Mouse (Mus musculus) lung, embryonic 14.5 days (tissue): ENCODE results near the gene Gabrr1. TPM values are rescaled to one million over a fixed set of nuclear protein-coding genes. Genes with fewer than 3 reads are reported as not detected.

ENCODE experiments used
- ATAC-seq: fragments of 200-750 bp; cut with Nextera tagmentation; 2 replicates; pipeline ENCODE4 v1.8.0; 2017; ENCODE audit warnings: mild to moderate bottlenecking, moderate TSS enrichment, moderate library complexity; ENCODE audit not compliant: insufficient read depth
- DNase-seq: peaks from one replicate; pipeline ENCODE4 v3.0.0-alpha.2; 2015
- H3K27ac ChIP-seq: fragments of 300-500 bp; sonication (generic); 2 replicates; pipeline ENCODE4 v1.5.1; 2014; ENCODE audit warnings: low read depth, mild to moderate bottlenecking, moderate library complexity
- H3K27me3 ChIP-seq: fragments of 300-500 bp; sonication (generic); 2 replicates; pipeline ENCODE4 v1.6.1; 2014; ENCODE audit warnings: low read length, control low read depth; ENCODE audit not compliant: insufficient read depth
- H3K36me3 ChIP-seq: fragments of 300-500 bp; sonication (generic); 2 replicates; pipeline ENCODE4 v1.6.1; 2014; ENCODE audit warnings: control low read depth; ENCODE audit not compliant: insufficient read depth
- H3K4me1 ChIP-seq: fragments of 300-500 bp; sonication (generic); 2 replicates; pipeline ENCODE4 v1.6.1; 2014; ENCODE audit warnings: antibody characterized with exemption, control low read depth; ENCODE audit not compliant: insufficient read depth
- H3K4me2 ChIP-seq: fragments of 300-500 bp; sonication (generic); 2 replicates; pipeline ENCODE4 v1.6.1; 2014; ENCODE audit warnings: mild to moderate bottlenecking
- H3K4me3 ChIP-seq: fragments of 300-500 bp; sonication (generic); 2 replicates; pipeline ENCODE4 v1.5.1; 2014; ENCODE audit warnings: low read depth, low read length
- H3K9ac ChIP-seq: fragments of 300-500 bp; sonication (generic); 2 replicates; pipeline ENCODE4 v1.6.1; 2014
- H3K9me3 ChIP-seq: fragments of 300-500 bp; sonication (generic); 2 replicates; pipeline ENCODE4 v1.6.1; 2016; ENCODE audit warnings: low read depth, low read length, control low read depth
- CTCF ChIP-seq: IDR thresholded peaks from 2 replicates; pipeline ENCODE4 v1.5.1; 2016; ENCODE audit warnings: antibody characterized with exemption, low read depth
- WGBS: fragments of 180-500 bp; shearing (Covaris S2); extraction: QIAGEN DNeasy Blood & Tissue Kit; methylation state at CpG from one replicate; pipeline ENCODE4 v1.1.7; 2014; 5-methylcytosine and 5-hydroxymethylcytosine counted together
- polyA plus RNA-seq: library from polyadenylated mRNA; unstranded; fragments of >200 nt; fragmentation: Nextera tagmentation; extraction: Ambion mirVana; gene quantifications from 2 replicates; pipeline ENCODE4 v1.2.1, GENCODE M21; 2014

Gabrr1 gene
- polyA plus RNA-seq, 1 experiment from 2014 or later = not detected

DNA sequence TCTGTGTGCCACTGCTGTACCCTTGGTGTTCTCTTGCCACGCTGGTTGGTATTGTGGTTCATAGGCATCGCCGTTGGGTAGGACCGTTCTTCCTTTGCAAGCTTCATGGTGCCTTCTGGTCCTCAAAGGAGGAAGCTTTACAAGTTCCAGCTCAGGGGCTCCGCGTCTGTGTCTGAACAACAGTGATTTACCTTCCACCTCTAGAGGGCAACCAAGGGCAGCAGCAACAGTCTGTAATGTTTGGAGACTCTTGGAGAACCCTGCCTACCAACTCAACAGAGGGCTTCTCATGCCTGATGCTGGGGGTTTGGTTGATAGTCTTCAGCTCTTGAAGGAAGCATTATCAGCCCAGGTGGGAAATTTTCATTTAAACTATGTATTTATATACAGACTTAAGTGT lies 7.8 kb upstream of the Gabrr1 start:
- H3K36me3 ChIP-seq = no peaks in the 10 kb centered on the region
- ATAC-seq (no peak), DNase-seq (peak; percentile 64)
- H3K4me1 ChIP-seq = no peaks in the 10 kb centered on the region
- peak; percentile 66 for TF ChIP-seq CTCF
- H3K27ac ChIP-seq = no peak overlapping the region
- H3K4me3 ChIP-seq = no peak overlapping the region
- H3K27me3 ChIP-seq = no peaks in the 10 kb centered on the region
- whole genome bisulfite sequencing = 75% methylated on average over 6 of the region's 6 CpGs
- H3K9me3 ChIP-seq = no peaks in the 10 kb centered on the region
- no peak overlapping the region for H3K9ac ChIP-seq
- no peak overlapping the region for H3K4me2 ChIP-seq

GRCm38 (mm10) chr4:33125409-33126084 lies 6.8 kb upstream of the Gabrr1 start:
- ATAC-seq = no peak
- DNase-seq = peak; percentile 28
- H3K9me3 ChIP-seq = no peaks in the 10 kb centered on the region
- H3K4me3 ChIP-seq = no peak overlapping the region
- no peaks in the 10 kb centered on the region for H3K27me3 ChIP-seq
- no peak overlapping the region for H3K27ac ChIP-seq
- no peak overlapping the region for H3K4me2 ChIP-seq
- no peak for TF ChIP-seq CTCF
- H3K36me3 ChIP-seq = no peaks in the 10 kb centered on the region
- 51% methylated on average over 10 of the region's 10 CpGs for WGBS
- H3K4me1 ChIP-seq = no peaks in the 10 kb centered on the region
- H3K9ac ChIP-seq = no peak overlapping the region

DNA sequence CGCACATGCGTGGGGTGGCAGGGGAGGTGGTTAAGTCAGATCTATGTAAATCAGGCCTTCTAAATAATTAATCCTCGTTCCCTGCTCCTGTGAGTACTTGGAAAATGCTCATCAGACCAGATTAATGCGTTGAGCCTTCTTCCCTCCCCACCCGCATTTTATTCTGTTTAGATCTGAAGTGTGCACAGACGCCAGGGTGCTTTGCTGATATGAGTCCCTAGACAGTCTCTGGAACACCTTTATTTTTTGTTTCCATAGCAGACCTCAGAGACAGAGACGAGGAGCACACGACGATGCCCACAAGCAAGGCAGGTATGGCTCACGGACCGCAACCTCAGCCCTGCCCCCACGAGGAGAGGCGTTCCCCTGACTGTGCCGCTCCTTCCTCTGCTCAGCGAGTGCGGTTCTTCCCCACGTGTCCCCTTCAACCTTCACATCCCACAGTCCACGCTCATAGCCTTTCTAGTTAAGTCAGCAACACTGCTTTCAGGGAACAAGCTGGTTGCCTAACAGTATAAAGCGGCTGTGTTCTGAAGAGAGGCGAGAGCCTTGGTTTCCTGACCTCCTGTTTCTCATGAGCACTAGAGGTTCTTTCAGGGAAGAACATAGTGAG lies 14.5 kb downstream of the Gabrr1 start:
- no peak for DNase-seq
- no peaks in the 10 kb centered on the region for H3K36me3 ChIP-seq
- TF ChIP-seq CTCF = no peak
- H3K27me3 ChIP-seq = no peaks in the 10 kb centered on the region
- ATAC-seq = no peak
- no peak overlapping the region for H3K9ac ChIP-seq
- peaks cover 3% of the 10 kb centered on the region; the same call in 1 of the 2 replicates for H3K4me1 ChIP-seq
- H3K4me2 ChIP-seq = peak overlapping the region; percentile 33; the same call in 1 of the 2 replicates
- H3K4me3 ChIP-seq = no peak overlapping the region
- 26% methylated on average over 20 of the region's 20 CpGs for WGBS
- no peaks in the 10 kb centered on the region for H3K9me3 ChIP-seq
- no peak overlapping the region for H3K27ac ChIP-seq

DNA sequence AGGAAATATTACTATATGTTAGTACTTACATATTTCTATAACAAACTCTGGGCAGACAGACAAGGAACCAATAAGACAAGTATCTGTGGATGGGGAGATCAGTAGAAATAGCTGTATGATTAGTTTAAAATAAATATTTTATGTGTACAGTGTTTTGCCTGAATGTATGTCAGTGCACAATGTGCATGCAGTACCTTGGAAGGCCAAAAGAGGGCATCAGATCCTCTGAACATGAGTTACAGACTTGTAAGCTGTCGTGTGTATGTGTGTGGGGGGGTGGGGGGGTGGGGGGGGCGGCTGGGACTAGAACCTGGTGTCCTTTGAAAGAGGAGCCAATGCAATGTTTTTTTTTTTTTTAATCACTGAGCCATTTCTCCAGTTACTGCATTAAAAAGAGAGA lies 15.5 kb downstream of the Gabrr1 start:
- DNase-seq = peak; percentile 88
- Histone ChIP-seq H3K27ac (no peak overlapping the region), H3K4me2 (no peak overlapping the region), H3K4me3 (no peak overlapping the region), H3K4me1 (peaks cover 3% of the 10 kb centered on the region; the same call in 1 of the 2 replicates), H3K36me3 (no peaks in the 10 kb centered on the region), H3K9me3 (no peaks in the 10 kb centered on the region), H3K27me3 (no peaks in the 10 kb centered on the region), H3K9ac (no peak overlapping the region)
- no peak for ATAC-seq
- 8% methylated on average over 2 of the region's 2 CpGs for WGBS
- TF ChIP-seq CTCF = peak; percentile 67

GRCm38 (mm10) chr4:33149150-33149549 lies 16.8 kb downstream of the Gabrr1 start:
- no peak overlapping the region for H3K27ac ChIP-seq
- H3K36me3 ChIP-seq = no peaks in the 10 kb centered on the region
- 36% methylated on average over 7 of the region's 7 CpGs for WGBS
- TF ChIP-seq CTCF = no peak
- H3K4me2 ChIP-seq = no peak overlapping the region
- peaks cover 3% of the 10 kb centered on the region; the same call in 1 of the 2 replicates for H3K4me1 ChIP-seq
- ATAC-seq = peak; percentile 71; the same call in 1 of the 2 replicates
- H3K27me3 ChIP-seq = no peaks in the 10 kb centered on the region
- no peak overlapping the region for H3K4me3 ChIP-seq
- H3K9me3 ChIP-seq = no peaks in the 10 kb centered on the region
- no peak overlapping the region for H3K9ac ChIP-seq
- DNase-seq = peak; percentile 66

GRCm38 (mm10) chr4:33152087-33153038 lies 20.0 kb downstream of the Gabrr1 start:
- no peak for TF ChIP-seq CTCF
- Histone ChIP-seq H3K9me3 (no peaks in the 10 kb centered on the region), H3K36me3 (no peaks in the 10 kb centered on the region), H3K4me1 (peaks cover 3% of the 10 kb centered on the region; the same call in 1 of the 2 replicates), H3K27ac (no peak overlapping the region), H3K9ac (no peak overlapping the region), H3K4me3 (no peak overlapping the region), H3K27me3 (no peaks in the 10 kb centered on the region), H3K4me2 (no peak overlapping the region)
- 76% methylated on average over 26 of the region's 26 CpGs for WGBS
- ATAC-seq = no peak
- DNase-seq = no peak
